Mouse (Mus musculus) inflammation-experienced regulatory T-cells, adult 16 weeks (primary cell): ENCODE data around the gene Loxl1. TPM values are rescaled to one million over a fixed set of nuclear protein-coding genes. Genes with fewer than 3 reads are reported as not detected.

Experiments
- polyA plus RNA-seq: library from polyadenylated mRNA; unstranded; fragments of 100-300 nt; shearing (Covaris generic); gene quantifications from one replicate; pipeline ENCODE4 v1.2.1, GENCODE M21; 2017

Loxl1 gene
- not detected for polyA plus RNA-seq

GRCm38 (mm10) chr9:58312944-58313359 lies at the start of gene Loxl1:
Loxl1 (minus strand) TSS chr9:58313186.

GRCm38 (mm10) chr9:58253033-58253804 lies 59.8 kb downstream of the Loxl1 start, which contains the start of gene Stoml1:
Stoml1 (plus strand) TSS chr9:58253164.

DNA sequence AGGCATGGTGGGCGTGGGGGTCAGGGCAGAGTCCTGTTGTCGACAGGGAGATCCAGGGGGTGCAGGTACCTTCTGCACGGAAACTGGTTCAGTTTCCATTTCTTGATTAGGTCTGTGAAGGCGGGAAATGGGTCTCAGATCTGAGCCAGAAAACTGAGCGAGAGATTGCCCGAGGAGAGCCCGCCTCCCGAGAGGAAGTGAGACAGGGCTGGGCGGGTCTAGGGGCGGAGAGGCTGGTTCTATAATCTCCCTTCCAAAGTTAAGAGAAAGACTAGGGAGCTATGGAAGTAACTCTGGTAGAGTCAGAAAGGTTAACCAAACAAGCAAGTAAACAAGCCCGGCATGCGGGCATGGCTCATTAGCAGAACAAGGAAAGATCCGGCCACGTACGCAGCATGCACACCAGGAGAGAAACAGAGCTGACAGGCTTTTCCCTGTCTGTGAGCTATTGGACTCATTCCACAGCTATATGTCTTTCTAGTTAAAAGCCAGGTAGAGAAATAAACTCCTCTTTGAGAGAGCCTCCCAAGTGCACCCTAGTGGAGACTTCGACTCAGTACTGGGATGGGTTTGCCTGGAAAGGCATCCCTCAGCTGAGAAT lies 63.3 kb downstream of the Loxl1 start, which contains the start of gene Pml:
TSS of gene Pml (minus strand) at position 195 of the 601 bp plus-strand sequence.

Other genes with a start within 250 kb of the Loxl1 start
- gene Stra6, start 249.4 kb downstream of the Loxl1 start, polyA plus RNA-seq = 4.2 TPM
- gene Ccdc33, start 194.4 kb downstream of the Loxl1 start, polyA plus RNA-seq = not detected
- 1.6 TPM for gene Islr, start 108.9 kb downstream of the Loxl1 start, polyA plus RNA-seq
- not detected for gene Islr2, start 108.9 kb downstream of the Loxl1 start, polyA plus RNA-seq
- gene Pml, start 63.4 kb downstream of the Loxl1 start, polyA plus RNA-seq = 78.3 TPM
- 35.5 TPM for gene Stoml1, start 60.0 kb downstream of the Loxl1 start, polyA plus RNA-seq
- not detected for gene Tbc1d21, start 57.3 kb upstream of the Loxl1 start, polyA plus RNA-seq
- not detected for gene Insyn1, start 175.4 kb upstream of the Loxl1 start, polyA plus RNA-seq
- not detected for gene Cd276, start 242.3 kb upstream of the Loxl1 start, polyA plus RNA-seq